Mouse (Mus musculus): ENCODE data around the gene Lgals4.
"Not testable (repeated sequence)": the region's sequence is repeated elsewhere in the genome, so short reads cannot be mapped to it uniquely, and the experiment has no call there.

Lgals4 gene

DNA sequence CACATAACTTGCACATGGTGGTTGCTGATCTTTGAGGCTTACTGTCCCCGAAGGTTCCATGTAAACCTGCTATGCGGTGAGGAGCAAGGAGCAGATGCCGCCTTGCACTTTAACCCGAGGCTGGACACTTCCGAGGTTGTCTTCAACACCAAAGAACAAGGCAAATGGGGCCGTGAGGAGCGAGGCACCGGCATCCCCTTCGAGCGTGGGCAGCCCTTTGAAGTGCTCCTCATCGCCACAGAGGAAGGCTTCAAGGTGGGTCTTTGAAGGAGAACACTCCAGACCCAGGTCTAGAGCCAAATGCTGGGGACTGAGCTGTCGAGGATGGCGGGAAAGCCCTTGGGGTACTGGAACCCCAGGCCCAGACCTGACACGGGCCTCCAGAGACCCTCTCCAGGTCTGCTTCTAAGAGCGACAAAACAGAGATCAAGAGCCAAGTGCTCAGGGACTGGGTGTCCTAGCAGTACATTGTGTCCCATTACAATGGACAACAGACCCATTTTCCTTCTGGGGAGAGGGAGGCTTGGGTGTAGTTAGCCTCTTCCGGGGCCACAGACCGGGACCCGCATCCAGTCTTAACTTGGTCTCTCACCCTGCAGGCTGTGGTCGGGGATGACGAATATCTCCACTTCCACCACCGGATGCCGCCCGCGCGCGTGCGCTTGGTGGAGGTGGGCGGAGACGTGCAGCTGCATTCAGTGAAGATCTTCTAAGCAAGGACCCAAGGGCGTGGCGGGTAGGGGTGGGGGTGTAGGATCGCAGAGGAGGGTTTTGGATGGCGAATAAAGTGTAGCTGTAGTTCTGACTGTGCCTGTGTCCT, 32.0 kb downstream of the Lgals4 start:
- DNase-seq (ENCODE audit: low read depth), result peak; percentile 90

DNA sequence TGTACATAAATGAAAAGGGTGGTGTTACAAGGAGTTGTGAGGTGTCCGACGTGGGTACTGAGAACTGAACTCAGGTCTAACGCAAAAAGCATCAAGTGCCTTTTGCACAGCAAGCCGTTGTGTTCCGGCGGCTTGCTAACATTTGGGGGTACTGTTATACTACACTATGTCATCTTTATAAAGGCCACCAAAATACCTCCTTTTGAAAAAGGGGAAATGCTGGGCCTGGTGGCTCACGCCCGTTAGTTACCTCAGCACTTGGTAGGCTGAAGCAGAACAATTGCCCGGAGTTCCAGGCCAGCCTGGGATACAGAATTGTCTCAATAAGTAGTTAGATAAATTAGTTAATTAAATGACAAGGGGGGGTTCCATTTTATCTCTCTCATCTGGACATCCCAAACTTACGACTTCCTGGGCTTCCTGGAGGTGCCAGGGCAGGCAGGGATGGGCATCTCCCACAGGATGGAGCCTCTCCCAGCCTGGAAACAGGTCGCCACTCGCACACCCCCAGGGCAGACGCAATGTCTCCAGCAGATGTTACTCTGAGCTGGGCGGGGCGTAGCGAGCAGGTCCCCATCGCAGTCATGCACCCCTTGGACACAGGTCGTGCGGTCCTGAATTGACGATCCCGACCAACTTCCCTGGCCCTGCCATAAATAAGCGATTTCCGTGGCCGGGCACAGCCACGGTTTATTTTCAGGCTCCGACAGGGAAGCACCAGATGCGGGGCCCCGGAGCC, 33.3 kb downstream of the Lgals4 start:
- DNase-seq (ENCODE audit: low read depth), result no peak

DNA sequence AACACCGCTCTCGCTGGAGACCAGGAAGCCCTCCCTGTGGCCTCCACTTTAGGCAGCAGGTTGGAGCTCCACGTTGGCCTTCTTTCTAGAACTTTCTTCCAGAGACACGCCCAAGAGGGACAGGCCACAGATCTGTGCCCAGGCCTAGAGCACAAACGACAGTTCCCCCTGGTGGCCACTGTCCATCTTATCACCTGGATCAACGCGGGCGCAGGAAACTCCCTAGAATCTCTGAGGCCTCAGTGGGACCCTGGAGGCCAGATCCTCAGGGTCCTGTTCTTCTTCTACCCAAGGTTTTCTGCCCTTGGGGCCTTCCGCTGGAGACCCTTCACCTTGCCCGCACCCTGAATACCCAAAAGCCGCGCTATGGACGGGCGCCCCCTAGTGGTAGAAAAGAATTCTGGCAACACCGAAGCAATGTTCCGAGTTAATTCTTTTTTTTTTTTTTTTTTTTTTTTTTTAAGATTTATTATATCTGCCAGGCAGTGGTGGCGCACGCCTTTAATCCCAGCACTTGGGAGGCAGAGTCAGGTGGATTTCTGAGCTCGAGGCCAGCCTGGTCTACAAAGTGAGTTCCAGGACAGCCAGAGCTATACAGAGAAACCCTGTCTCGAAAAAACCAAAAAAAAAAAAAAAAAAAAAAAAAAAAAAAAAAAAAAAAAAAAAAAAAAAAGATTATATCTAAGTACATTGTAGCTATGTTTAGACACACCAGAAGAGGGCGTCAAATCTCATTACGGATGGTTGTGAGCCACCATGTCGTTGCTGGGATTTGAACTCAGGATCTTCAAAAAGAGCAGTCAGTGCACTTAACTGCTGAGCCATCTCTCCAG, 34.1 kb downstream of the Lgals4 start:
- peak; percentile 74 for DNase-seq (ENCODE audit: low read depth)

DNA sequence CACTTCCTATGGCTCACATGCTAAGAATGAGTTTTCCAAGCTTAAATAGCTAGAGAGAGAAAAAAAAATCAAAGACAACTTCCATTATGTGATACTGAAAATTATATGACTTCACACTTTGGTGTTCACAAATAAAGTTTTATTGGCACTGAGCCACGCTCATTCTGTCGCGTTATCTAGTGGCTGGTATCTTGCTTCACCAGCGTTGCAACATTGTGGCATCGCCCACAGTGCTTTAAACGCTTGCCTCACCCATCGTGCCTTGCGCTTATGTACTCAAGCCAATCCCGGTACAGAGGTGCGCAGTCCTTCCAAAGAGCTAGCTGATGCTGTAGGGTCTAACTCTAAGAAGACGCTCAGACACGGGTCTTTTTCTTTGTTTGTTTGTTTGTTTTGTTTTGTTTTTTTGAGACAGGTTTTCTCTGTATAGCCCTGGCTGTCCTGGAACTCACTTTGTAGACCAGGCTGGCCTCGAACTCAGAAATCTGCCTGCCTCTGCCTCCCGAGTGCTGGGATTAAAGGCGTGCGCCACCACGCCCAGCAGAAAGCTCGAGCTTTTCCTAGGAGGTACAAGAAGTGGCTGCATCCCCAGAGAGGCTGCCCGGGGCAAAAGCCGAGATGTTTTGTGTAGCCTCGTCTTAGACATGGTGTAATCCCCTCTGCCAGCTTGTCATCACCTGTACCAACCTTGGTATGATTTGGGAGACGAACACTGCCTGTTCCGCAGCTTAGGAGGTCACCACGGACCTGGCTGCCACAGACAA, 37.4 kb downstream of the Lgals4 start:
- no peak for DNase-seq (ENCODE audit: low read depth)

DNA sequence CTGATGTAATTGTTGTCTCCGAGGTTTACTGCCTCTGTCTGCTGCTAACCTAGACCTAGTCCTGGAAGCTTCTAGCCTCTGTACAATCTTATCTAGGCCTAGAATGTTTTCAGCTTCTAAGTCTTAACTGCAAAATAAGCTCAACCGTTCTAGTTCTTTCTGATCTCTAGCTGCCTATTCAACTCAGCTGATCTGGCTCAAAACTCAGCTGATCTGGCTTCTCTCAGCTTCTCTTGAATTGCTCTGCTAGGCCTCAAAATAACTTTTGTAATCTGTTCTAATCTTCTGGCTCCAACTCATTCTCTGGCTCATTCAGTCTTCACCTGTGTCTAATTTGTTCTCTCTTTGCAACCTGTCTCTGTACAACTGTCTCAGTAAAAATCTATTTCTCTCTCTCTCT, 40.9 kb downstream of the Lgals4 start:
- no peak for DNase-seq (ENCODE audit: low read depth)

DNA sequence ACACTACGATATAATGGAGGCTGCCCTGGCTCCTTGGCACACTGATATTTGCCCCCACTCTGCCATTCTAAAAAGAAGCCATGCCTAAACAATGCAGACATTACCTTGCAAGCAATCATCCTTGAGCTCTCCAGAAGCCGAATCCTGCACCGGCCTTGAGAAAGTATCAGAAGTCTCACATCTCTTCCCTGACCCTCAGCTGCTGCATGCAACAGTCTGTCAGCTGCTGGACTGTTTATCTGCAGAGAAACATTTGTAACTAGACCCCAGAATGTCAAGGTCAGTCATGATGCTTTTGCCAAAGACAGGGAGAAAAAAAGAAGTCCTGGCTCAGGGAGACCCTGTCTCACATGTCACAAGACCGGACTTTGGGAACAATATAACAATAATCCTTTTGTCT, 42.4 kb downstream of the Lgals4 start:
- DNase-seq (ENCODE audit: low read depth), result no peak

DNA sequence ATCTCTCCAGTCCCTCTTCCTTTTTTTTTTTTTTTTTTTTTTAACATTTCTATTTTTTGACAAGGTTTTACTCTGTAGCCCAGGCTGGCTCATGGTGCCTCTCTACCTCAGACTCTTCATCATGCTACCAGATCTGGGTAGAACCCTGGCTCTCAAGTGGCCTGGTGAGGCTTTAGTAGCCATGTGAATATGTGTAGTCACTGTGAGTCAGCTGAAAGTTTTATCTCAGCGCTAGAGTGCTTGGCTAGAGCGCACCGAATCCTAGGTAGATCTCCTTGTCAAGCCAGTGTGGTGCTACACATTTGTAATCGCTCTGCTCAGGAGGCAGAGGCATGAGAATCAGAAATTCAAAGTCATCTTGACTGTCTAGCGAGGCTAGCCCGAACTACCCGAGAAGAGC, 43.5 kb downstream of the Lgals4 start:
- DNase-seq (ENCODE audit: low read depth), result no peak

DNA sequence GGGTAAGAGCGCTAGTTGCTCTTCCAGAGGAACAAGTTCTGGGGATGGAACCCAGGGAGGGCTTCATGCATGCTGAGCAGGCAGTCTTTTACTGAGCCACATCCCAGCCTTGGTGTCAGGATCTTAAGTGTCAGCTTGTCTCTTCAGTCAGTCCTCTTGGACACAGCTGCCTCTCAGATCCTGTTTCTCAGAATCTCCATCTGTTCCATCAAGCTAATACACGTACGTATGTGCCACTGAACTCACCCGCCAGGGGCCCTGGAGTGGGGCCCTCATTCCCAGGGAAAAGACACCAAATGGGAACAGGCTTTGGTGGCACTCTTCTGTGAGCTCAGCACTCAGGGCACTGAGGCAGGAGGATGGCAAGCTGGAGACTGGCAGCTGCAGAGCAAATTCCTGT, 44.2 kb downstream of the Lgals4 start:
- no peak for DNase-seq (ENCODE audit: low read depth)

DNA sequence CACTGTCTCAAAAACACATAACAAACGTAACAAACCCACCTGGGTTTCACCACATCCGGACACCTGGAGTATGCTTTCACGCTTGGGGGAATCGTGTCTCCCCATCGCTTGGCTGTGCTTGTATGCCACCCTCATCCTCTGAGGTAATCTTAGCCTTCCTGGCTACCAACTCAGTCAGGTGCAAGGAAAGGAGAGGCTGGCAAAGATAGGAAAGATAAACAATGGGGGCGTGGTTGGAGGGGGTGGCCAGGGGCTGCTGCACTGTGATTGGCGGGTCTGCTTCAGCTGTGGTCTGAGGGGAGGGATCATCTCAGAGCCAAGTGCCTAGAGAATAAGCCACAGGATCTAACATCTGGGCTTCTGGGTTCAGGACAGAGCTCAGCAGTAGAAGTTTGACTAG, 46.0 kb downstream of the Lgals4 start:
- no peak for DNase-seq (ENCODE audit: low read depth)

DNA sequence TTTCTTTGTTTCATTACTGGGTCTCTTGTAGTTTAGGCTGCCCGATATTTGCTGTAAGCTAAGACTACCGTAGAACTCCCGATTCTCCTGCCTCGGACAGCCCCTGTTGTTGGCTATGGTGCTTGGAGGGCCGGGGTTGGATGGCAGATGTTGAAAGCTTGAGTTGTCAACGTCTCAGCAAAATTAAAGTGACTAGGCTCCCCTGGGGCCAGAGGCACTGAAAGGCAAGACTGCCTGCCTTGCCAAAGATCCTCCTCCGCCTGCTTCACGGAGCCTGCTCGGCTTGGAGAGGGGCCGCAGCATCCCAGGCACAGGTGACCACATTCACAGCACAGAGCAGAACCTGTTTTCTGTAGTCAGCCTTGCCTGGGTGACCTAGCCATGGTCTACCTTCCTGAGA, 46.9 kb downstream of the Lgals4 start:
- DNase-seq (ENCODE audit: low read depth), result no peak

DNA sequence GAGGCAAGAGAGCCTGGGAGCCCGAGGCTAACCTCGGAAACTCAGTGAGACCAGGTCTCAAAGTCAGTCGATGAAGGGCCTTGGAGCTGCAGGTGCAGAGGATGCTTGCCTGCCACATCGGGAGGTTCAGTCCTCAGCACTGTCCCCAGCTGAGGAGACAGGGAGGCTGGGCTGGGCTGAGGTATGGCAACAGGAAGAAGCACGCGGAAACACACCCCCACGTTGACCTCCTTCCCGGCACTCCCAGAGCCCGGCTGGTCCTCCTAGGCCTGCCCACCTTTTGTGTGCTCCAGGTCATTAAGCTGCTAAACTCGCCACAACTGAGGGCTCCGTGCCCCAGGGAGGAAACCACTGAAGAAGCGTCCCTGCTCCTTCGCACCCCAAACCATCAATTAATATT, 47.5 kb downstream of the Lgals4 start, which contains the start of gene Capn12:
Gene Capn12, plus strand, starts transcription at position 224 of the 400 bp plus-strand sequence.
- DNase-seq (ENCODE audit: low read depth), result no peak

DNA sequence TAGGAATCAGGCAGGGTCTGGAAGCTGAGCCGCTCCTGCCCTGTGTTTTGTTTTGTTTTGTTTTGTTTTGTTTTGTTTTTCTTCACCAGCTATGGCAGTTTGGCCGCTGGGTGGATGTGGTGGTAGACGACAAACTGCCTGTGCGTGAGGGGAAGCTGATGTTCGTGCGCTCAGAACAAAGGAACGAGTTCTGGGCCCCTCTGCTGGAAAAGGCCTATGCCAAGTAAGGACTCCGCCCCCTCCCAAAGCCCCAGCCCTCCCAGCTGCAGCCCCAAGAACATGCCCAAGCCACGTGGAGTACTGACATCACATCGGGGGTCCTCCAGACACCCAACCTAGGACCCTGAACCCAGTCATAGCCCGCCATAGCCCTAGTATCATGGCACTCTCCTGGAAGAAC, 49.4 kb downstream of the Lgals4 start:
- no peak for DNase-seq (ENCODE audit: low read depth)

DNA sequence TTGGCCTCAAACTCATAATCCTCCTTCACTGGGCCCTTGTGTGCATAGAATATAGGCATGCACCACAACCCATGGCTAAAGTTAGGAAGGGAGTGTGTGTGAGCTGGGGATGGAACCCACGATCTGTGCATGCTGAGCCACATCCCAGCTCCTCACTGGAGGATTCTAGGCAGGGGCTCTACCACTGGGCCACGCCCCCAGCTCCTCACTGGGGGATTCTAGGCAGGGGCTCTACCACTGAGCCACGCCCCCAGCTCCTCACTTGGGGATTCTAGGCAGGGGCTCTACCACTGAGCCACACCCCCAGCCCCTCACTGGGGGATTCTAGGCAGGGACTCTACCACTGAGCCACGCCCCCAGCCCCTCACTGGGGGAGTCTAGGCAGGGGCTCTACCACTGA, 50.0 kb downstream of the Lgals4 start:
- DNase-seq (ENCODE audit: low read depth), result not testable (repeated sequence)

DNA sequence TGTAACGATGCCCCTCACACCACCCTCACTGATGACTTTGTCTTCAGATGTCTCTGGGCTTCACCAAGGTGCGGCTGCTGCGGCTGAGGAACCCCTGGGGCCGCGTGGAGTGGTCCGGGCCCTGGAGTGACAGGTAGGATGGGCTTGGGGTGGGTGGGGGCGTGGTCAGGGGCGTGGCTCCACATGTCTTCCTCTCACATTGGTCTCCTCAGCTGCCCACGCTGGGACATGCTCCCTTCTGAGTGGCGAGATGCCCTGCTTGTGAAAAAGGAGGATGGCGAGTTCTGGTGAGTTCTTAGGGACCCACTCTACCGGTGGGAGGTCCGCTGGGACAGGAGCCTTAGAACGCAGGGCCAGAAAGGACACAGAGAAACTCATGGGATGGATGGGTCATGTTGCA, 52.8 kb downstream of the Lgals4 start:
- no peak for DNase-seq (ENCODE audit: low read depth)

DNA sequence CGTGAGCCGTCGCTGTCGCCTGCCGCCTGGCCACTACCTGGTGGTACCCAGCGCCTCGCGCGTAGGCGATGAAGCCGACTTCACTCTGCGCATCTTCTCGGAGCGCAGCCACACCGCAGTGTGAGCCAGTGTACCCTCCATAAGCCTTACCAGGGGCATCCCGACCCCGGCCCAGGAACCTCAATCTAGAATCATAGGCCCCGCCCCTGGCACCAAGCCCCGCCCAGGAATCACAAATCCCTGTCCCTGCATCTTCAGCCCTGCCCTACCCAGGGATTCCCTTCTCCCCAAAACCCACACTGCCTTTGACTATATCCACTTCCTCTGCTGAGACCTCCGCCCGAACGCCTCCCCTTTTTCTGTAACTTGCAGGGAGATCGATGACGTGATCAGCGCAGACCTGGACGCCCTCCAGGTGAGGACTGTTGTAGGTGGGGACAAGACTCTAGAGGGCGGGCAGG, 55.1 kb downstream of the Lgals4 start:
- no peak for DNase-seq (ENCODE audit: low read depth)
